16 mouse cellular contexts compared by ENCODE assay signal in genomic region chr1:132938975-132939374, GRCm38 (mm10). TPM values are rescaled to one million over a fixed set of nuclear protein-coding genes. Genes with fewer than 3 reads are reported as not detected.
DNase-seq lines count a peak whose midpoint lies in the region; ATAC-seq and TF ChIP-seq lines count a peak whose summit lies in the region.
"Had no signal": no experiment of that assay in that cellular context is flagged by ENCODE, and none has a peak within 500 bp of the region (broad histone marks: within the 10 kb centered on the region; RNA-seq: fewer than 3 reads in every experiment).

No protein-coding gene starts in this region.

- H3K4me1 ChIP-seq in testis, adult 2 months (ENCODE audit: control insufficient read depth, insufficient read depth, low read length): peaks cover 16% of the 10 kb centered on the region

- peak overlapping the region; percentile 60 for H3K4me3 ChIP-seq in testis, adult 2 months (ENCODE audit: control insufficient read depth, low read depth, low read length)
- H3K4me3 ChIP-seq: heart, adult 2 months; limb, embryonic 13.5 days; myocyte had no signal

- no peak; the same call in 1 of the 2 replicates for TF ChIP-seq CTCF in testis, adult 2 months (IDR thresholded peaks at IDR 0.05; ENCODE audit: control insufficient read depth, insufficient read depth, insufficient replicate concordance, low read depth, low read length)

- H3K27ac ChIP-seq in testis, adult 2 months (ENCODE audit: control insufficient read depth, insufficient read depth, low read depth, low read length): no peak overlapping the region
- H3K27ac ChIP-seq: heart, adult 2 months; kidney, postnatal 0 days; limb, embryonic 13.5 days had no signal

- no peak for TF ChIP-seq POLR2A in testis, adult 2 months (IDR thresholded peaks at IDR 0.05; ENCODE audit: control insufficient read depth, low read depth, low read length)

- no peaks in the 10 kb centered on the region for H3K36me3 ChIP-seq in testis, adult 2 months (ENCODE audit: control insufficient read depth, insufficient read depth, low read length)
- H3K36me3 ChIP-seq: G1E; limb, embryonic 13.5 days had no signal

- no peak for ATAC-seq in granulocyte monocyte progenitor cell, adult 5-6 weeks (replicated peaks; ENCODE audit: poor library complexity, severe bottlenecking)
- ATAC-seq: forebrain, embryonic 14.5 days had no signal

- no peaks in the 10 kb centered on the region; the same call in 1 of the 2 replicates for H3K27me3 ChIP-seq in testis, adult 2 months (ENCODE audit: control insufficient read depth, insufficient read depth, low read length)

- DNase-seq in adrenal gland, adult 2 months: peak; percentile 33
- no peak for DNase-seq in adrenal gland, adult 8-10 months
- DNase-seq in layer of hippocampus, adult 9-11 months: peak; percentile 51
- DNase-seq in layer of hippocampus, adult 9-10 months (ENCODE audit: low spot score): no peak
- no peak for DNase-seq in testis, postnatal 10 days (ENCODE audit: low spot score)
- no peak for DNase-seq in MN1 (ENCODE audit: low spot score)
- DNase-seq: lung, postnatal 14 days; retina, postnatal 1 day had no signal

RNA-seq across cellular contexts. Expression of gene Lrrn2, which starts 58.9 kb away (rescaled TPM):
- total RNA-seq in adrenal gland, adult 2 months (2021): 10 to 100 TPM in 1 of 2 experiments, 1 to 10 TPM in 1; 5.3 to 25.9 TPM
- 15.4 and 18.2 TPM in 2 replicates for polyA plus RNA-seq in adrenal gland, adult 2 months (2012; rRNA removed)
- 10 to 100 TPM; 11.3 to 35.5 (median 24.4) TPM for total RNA-seq in adrenal gland, adult 8-10 months (2022)
- polyA plus RNA-seq in testis, adult 2 months (2012; rRNA removed): 0.49 and 0.66 TPM in 2 replicates
- not detected in 2 replicates for total RNA-seq in granulocyte monocyte progenitor cell, adult 5-6 weeks (2014; fragmentation: Nextera tagmentation)
- not detected in 2 replicates for total RNA-seq in granulocyte monocyte progenitor cell, adult 5-6 weeks (2017)
- polyA plus RNA-seq: G1E had no signal

Comparison
In these comparisons a context has a peak if more than half of its experiments do, and no peak if none do; other contexts are left out.
1. DNase-seq: peak in adrenal gland, adult 2 months (single experiment) and layer of hippocampus, adult 9-11 months (single experiment); none in adrenal gland, adult 8-10 months (single experiment), layer of hippocampus, adult 9-10 months (single experiment), testis, postnatal 10 days (single experiment) and MN1 (single experiment).
2. RNA of gene Lrrn2, which starts 58.9 kb away (total RNA-seq): 11.3 to 35.5 TPM in adrenal gland, adult 8-10 months and 5.3 to 25.9 TPM in adrenal gland, adult 2 months; not detected in granulocyte monocyte progenitor cell, adult 5-6 weeks; every median in the first group is over 4 times any median in the second.